Mouse (Mus musculus): ENCODE measurements around the gene Vegfb. TPM values are rescaled to one million over a fixed set of nuclear protein-coding genes. Genes with fewer than 3 reads are reported as not detected.

The Vegfb gene
- polyA plus RNA-seq (2015; fragmentation: Nextera tagmentation; extraction: Ambion mirVana) = 53.6 and 59.6 TPM in 2 replicates

GRCm38 (mm10) chr19:6987061-6987903 lies at the start of gene Vegfb:
TSS of gene Vegfb (minus strand) at chr19:6987651.
- ATAC-seq (ENCODE audit: low FRiP score, low read depth) = peak; percentile 66
- 2% methylated on average over 70 of the region's 85 CpGs for WGBS
- Histone ChIP-seq H3K27ac (peak within 1 kb of the TSS; percentile 83), H3K4me1 (peaks cover 26% of the 10 kb centered on the region), H3K9me3 (no peaks in the 10 kb centered on the region), H3K4me3 (peak within 1 kb of the TSS; percentile 87), H3K4me2 (replicated peaks) (peak within 1 kb of the TSS; percentile 90), H3K9ac (peak within 1 kb of the TSS; percentile 94), H3K27me3 (no peaks in the 10 kb centered on the region), H3K36me3 (peaks cover 34% of the 10 kb centered on the region)

- Histone ChIP-seq H3K4me1 (peaks cover 21% of the 10 kb centered on the region), H3K27me3 (no peaks in the 10 kb centered on the region), H3K9ac (no peak overlapping the region), H3K36me3 (peaks cover 64% of the 10 kb centered on the region), H3K4me2 (replicated peaks) (no peak overlapping the region), H3K27ac (no peak overlapping the region), H3K9me3 (no peaks in the 10 kb centered on the region), H3K4me3 (no peak overlapping the region)
- WGBS = 93% methylated on average over 5 of the region's 5 CpGs
- ATAC-seq (ENCODE audit: low FRiP score, low read depth) = no peak
Measured at GRCm38 (mm10) chr19:7034006-7034405, 46.6 kb upstream of the Vegfb start.

DNA sequence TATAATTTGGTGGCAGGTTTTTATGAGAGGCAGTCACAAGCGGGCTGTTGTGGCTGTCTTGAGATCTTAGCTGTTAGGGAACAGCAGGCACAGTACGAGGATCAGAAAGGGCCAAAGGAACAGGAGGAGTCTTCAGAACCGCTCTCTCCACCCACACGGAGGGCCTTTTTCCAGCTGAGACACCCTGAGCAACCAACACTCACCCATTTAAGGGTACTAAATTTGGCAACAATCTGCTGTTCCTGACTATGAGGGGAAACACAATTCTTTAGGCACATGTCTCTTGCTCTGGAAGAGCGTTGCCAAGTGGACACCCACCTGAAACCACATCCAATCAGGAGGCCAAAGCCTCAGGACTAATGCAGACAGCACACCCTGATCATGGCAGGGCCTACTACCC lies 42.1 kb upstream of the Vegfb start:
- Histone ChIP-seq H3K4me3 (no peak overlapping the region), H3K36me3 (peaks cover 96% of the 10 kb centered on the region), H3K4me2 (replicated peaks) (no peak overlapping the region), H3K27ac (no peak overlapping the region), H3K9ac (no peak overlapping the region), H3K9me3 (no peaks in the 10 kb centered on the region), H3K27me3 (no peaks in the 10 kb centered on the region), H3K4me1 (no peaks in the 10 kb centered on the region)
- ATAC-seq (ENCODE audit: low FRiP score, low read depth) = no peak
- WGBS = 93% methylated on average over 5 of the region's 5 CpGs

DNA sequence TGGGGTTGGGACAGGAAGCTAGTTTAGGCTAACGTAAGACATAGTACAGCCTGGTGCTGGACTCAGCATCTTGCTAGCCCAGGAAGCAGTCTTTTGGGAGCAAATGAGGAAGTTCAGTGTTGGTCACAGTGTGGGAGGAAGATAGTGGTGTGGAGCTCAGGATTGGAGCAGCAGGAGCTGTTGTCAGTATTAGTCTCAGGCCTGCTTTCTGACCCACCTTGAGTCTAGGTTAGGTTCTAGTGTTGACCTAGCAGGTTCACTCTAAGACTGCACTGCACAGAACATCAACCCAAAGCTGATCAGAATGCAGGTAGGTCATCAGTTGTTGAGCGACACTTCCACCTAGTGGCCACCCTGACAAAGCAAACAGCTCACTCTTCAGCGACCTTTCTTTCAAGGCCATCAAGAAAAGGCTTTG lies 32.8 kb upstream of the Vegfb start:
- WGBS = 53% methylated on average over 3 of the region's 3 CpGs
- Histone ChIP-seq H3K27me3 (no peaks in the 10 kb centered on the region), H3K4me2 (replicated peaks) (no peak overlapping the region), H3K9ac (no peak overlapping the region), H3K27ac (no peak overlapping the region), H3K4me1 (no peaks in the 10 kb centered on the region), H3K9me3 (no peaks in the 10 kb centered on the region), H3K4me3 (no peak overlapping the region), H3K36me3 (peaks cover 82% of the 10 kb centered on the region)
- ATAC-seq (ENCODE audit: low FRiP score, low read depth) = peak; percentile 48; the same call in 1 of the 2 replicates

DNA sequence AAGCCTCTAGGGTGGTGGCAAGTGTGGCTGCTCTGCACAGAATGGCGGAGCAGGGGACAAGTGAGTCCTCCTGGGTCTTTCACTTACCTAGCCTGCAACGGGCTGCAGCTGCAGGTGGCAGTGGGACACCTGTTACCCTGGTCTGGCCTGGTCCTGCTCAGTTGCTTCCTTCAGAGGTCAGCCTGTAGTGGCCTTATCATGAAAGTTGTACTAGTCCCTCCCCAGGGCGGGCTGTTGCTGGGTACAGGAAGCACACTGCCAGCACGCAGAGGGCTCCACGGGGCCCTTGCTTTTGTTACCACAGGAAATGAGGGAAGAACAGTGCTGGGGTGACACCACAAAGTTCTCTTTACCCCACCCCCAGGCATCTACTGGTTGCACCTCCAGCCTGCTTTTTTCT lies 31.7 kb upstream of the Vegfb start, which contains the start of gene Fermt3:
TSS of gene Fermt3 (minus strand) at position 279 of the 400 bp plus-strand sequence.
- Histone ChIP-seq H3K4me2 (replicated peaks) (no peak within 1 kb of the TSS), H3K9ac (no peak within 1 kb of the TSS), H3K9me3 (no peaks in the 10 kb centered on the region), H3K36me3 (peaks cover 75% of the 10 kb centered on the region), H3K4me3 (no peak within 1 kb of the TSS), H3K27ac (no peak within 1 kb of the TSS; the same call in 1 of the 2 replicates), H3K4me1 (no peaks in the 10 kb centered on the region), H3K27me3 (no peaks in the 10 kb centered on the region)
- ATAC-seq (ENCODE audit: low FRiP score, low read depth) = no peak
- WGBS = 74% methylated on average over 5 of the region's 5 CpGs

DNA sequence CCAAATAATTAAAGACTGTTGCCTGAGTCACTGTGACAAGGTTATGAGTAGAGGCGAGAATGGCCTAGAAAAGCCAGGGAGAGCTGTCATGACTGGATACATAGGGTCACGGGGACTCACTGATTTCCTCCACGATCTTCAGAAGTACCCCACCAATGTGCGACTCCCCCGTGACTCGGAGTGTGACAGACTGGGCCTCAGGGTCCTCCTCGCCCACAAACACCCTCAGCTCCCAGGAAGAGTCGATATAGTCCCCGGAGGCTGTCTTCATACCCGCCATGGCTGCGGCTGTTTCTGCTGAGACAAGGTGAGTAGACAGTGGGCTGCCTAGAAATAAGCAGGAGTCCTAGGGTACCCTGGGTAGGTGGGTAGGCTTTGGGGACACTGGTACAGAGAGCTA lies 31.1 kb upstream of the Vegfb start:
- 89% methylated on average over 11 of the region's 11 CpGs for WGBS
- ATAC-seq (ENCODE audit: low FRiP score, low read depth) = no peak
- Histone ChIP-seq H3K4me1 (no peaks in the 10 kb centered on the region), H3K4me3 (no peak overlapping the region), H3K9me3 (no peaks in the 10 kb centered on the region), H3K9ac (no peak overlapping the region), H3K27me3 (no peaks in the 10 kb centered on the region), H3K36me3 (peaks cover 70% of the 10 kb centered on the region), H3K27ac (no peak overlapping the region; the same call in 1 of the 2 replicates), H3K4me2 (replicated peaks) (no peak overlapping the region)

- no peak for ATAC-seq (ENCODE audit: low FRiP score, low read depth)
- Histone ChIP-seq H3K4me2 (replicated peaks) (no peak overlapping the region), H3K9ac (no peak overlapping the region), H3K4me3 (no peak overlapping the region), H3K4me1 (no peaks in the 10 kb centered on the region), H3K27me3 (no peaks in the 10 kb centered on the region), H3K36me3 (peaks cover 67% of the 10 kb centered on the region), H3K27ac (no peak overlapping the region; the same call in 1 of the 2 replicates), H3K9me3 (no peaks in the 10 kb centered on the region)
- WGBS = 72% methylated on average over 12 of the region's 12 CpGs
Measured at GRCm38 (mm10) chr19:7017541-7018457, 30.3 kb upstream of the Vegfb start.

DNA sequence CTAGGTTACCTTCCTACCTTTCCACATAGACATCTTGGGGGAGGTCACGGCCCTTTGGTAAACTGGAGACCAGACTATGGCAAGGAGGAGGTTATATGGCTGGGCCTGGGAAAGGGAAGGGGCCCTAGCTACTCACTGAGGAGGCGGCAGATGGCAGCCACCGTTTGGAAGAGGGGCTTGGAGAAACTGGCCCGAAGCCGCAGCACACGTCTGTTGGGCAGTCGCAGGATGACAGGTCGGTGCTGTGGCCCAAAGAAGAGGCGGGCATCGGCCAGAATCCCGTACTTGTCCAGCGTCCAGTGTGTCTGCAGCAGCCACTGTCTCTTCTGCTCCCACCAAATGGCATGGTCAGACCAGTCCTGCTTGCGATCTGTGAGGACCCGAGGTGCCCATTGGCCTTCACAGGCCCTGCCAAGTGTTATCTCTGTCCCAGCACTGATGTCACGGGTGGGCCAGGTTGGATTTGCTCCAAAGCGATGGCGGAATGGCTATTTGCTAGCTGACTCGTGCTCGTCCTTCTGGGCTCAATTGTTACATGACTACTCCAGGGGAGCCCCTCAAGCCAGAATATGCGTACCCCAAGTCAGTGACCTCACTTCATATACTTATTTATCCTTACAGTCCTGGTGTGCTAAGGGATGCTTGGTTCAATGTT lies 27.2 kb upstream of the Vegfb start:
- ATAC-seq (ENCODE audit: low FRiP score, low read depth) = no peak
- H3K36me3 ChIP-seq = peaks cover 35% of the 10 kb centered on the region

DNA sequence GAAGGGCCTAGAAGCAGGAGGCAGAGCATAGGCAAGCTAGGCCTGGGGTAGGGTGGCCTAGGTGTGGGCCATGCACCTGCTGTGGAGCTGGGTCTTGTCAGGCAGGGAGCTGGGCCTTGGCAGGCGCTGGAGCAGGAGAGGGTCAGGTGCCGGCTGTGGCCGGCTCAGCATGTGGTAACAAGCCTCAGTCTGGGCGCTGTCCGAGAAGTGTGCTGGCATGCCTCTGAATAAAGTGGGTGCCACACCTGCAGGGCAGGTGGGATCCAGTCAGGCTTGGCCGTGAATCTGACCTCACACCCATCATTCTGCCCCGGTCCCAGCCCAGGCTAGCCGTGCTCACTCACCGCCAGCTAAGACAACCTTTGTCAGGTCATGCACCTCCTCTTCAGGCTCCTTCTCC lies 26.5 kb upstream of the Vegfb start:
- Histone ChIP-seq H3K4me1 (no peaks in the 10 kb centered on the region), H3K9ac (no peak overlapping the region), H3K4me2 (replicated peaks) (no peak overlapping the region), H3K27me3 (no peaks in the 10 kb centered on the region), H3K9me3 (no peaks in the 10 kb centered on the region), H3K4me3 (no peak overlapping the region), H3K36me3 (peaks cover 29% of the 10 kb centered on the region), H3K27ac (no peak overlapping the region)
- 85% methylated on average over 9 of the region's 9 CpGs for whole genome bisulfite sequencing
- ATAC-seq (ENCODE audit: low FRiP score, low read depth) = no peak

More for the DNA sequence above, 27.2 kb upstream of the Vegfb start:
- Histone ChIP-seq H3K9me3 (no peaks in the 10 kb centered on the region), H3K4me1 (no peaks in the 10 kb centered on the region), H3K4me3 (no peak overlapping the region), H3K4me2 (replicated peaks) (no peak overlapping the region), H3K27me3 (no peaks in the 10 kb centered on the region), H3K27ac (no peak overlapping the region), H3K9ac (no peak overlapping the region)
- WGBS = 89% methylated on average over 20 of the region's 20 CpGs

- Histone ChIP-seq H3K27me3 (no peaks in the 10 kb centered on the region), H3K9ac (no peak overlapping the region), H3K9me3 (no peaks in the 10 kb centered on the region), H3K4me3 (no peak overlapping the region), H3K27ac (no peak overlapping the region), H3K36me3 (peaks cover 15% of the 10 kb centered on the region), H3K4me2 (replicated peaks) (no peak overlapping the region), H3K4me1 (no peaks in the 10 kb centered on the region)
- WGBS = 88% methylated on average over 4 of the region's 4 CpGs
- ATAC-seq (ENCODE audit: low FRiP score, low read depth) = no peak
Measured at GRCm38 (mm10) chr19:7012426-7012825, 25.0 kb upstream of the Vegfb start.

DNA sequence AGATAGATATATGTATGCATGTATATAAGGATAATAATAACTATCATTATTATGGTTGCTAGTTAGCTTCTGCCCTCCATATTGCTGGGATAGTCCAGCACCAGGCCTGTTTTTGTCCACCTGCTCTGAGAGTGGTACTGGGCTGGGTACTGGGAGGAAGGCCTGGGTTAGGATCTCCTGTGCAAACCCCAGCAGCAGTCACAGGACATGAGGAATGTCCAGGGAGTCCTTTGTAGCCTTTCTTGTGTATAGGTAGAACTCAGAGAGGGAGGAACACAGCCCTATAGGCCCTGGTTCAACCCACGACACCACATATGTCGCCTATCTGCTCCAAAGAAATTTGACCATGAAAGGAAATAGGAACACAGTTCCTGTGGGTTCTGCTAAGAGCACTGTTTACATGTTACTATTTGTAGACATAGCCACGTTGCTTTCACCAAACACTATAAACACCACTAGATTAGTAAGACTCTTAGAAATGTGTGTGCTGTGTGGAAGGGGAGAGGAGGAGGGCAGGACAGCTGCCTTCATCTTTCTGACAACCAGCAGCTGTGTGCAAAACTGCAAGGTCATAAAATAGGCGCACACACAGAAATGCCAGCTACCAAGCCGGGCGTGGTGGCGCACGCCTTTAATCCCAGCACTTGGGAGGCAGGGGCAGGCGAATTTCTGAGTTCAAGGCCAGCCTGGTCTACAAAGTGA lies 19.6 kb upstream of the Vegfb start:
- Histone ChIP-seq H3K36me3 (no peaks in the 10 kb centered on the region), H3K9me3 (no peaks in the 10 kb centered on the region), H3K4me3 (no peak overlapping the region), H3K9ac (peak overlapping the region; percentile 25; the same call in 1 of the 2 replicates), H3K27me3 (no peaks in the 10 kb centered on the region), H3K27ac (no peak overlapping the region), H3K4me2 (replicated peaks) (no peak overlapping the region), H3K4me1 (no peaks in the 10 kb centered on the region)
- 84% methylated on average over 9 of the region's 9 CpGs for WGBS
- ATAC-seq (ENCODE audit: low FRiP score, low read depth) = no peak

Measured in limb, embryonic 13.5 days (tissue).